Mouse (Mus musculus) frontal cortex, postnatal 36 days (tissue): ENCODE measurements around the gene Actr1b.

Source experiments
- DNase-seq, 2 experiments: peaks; one replicate each; pipeline ENCODE4 v3.0.0; 2022; ENCODE audit warnings: low spot score in 2 of 2

Actr1b gene

GRCm38 (mm10) chr1:36655039-36655438 lies 59.2 kb downstream of the Actr1b start:
- no peak for DNase-seq
